Mouse (Mus musculus) bone marrow, adult 2 months (tissue): ENCODE data around the gene Kdm1b. TPM values are rescaled to one million over a fixed set of nuclear protein-coding genes. Genes with fewer than 3 reads are reported as not detected.

Source experiments
- H3K27ac ChIP-seq: fragments of 200-500 bp; 2 replicates; pipeline ENCODE4 v1.5.1; 2012; ENCODE audit warnings: low read depth, mild to moderate bottlenecking, control low read depth, inconsistent platforms, low read length; ENCODE audit not compliant: control insufficient read depth, poor library complexity, insufficient read depth
- H3K4me1 ChIP-seq: fragments of 200-500 bp; 2 replicates; pipeline ENCODE4 v1.6.1; 2011; ENCODE audit warnings: low read length; ENCODE audit not compliant: control insufficient read depth, insufficient read depth
- H3K4me3 ChIP-seq: fragments of 200-500 bp; replicated peaks from 2 replicates; pipeline ENCODE3; 2011; ENCODE audit warnings: mild to moderate bottlenecking, low read depth, low read length, control low read depth; ENCODE audit not compliant: control insufficient read depth
- CTCF ChIP-seq: fragments of 200-500 bp; IDR thresholded peaks from 2 replicates; pipeline ENCODE4 v1.5.1; 2011; ENCODE audit warnings: low read length, control low read depth; ENCODE audit not compliant: control insufficient read depth, insufficient read depth
- POLR2A ChIP-seq: fragments of 200-500 bp; IDR thresholded peaks from 2 replicates; pipeline ENCODE4 v1.6.1; 2011; ENCODE audit warnings: low read depth, mild to moderate bottlenecking, control low read depth, low read length, borderline replicate concordance; ENCODE audit not compliant: control insufficient read depth
- WGBS: fragments of 180-500 bp; shearing (Covaris S2); methylation state at CpG from one replicate; pipeline ENCODE4 v1.1.7; 2018; 5-methylcytosine and 5-hydroxymethylcytosine counted together
- polyA plus RNA-seq: library from polyadenylated mRNA; stranded (reverse); fragments of >200 nt; gene quantifications from 2 replicates; pipeline ENCODE4 v1.2.4, GENCODE M21; 2011; ENCODE audit warnings: low replicate concordance; ENCODE audit not compliant: missing spikeins, insufficient read depth, insufficient read length

Gene Kdm1b
- polyA plus RNA-seq, 1 experiment, result 8.5 TPM

- Histone ChIP-seq H3K27ac (no peak overlapping the region), H3K4me1 (no peaks in the 10 kb centered on the region; the same call in 1 of the 2 replicates), H3K4me3 (no peak overlapping the region)
- WGBS, result 81% methylated on average over 7 of the region's 7 CpGs
- TF ChIP-seq POLR2A, result no peak
- TF ChIP-seq CTCF, result no peak
These were observed 23.5 kb upstream of the Kdm1b start for GRCm38 (mm10) chr13:47019774-47020173.

GRCm38 (mm10) chr13:47020798-47021197 is 22.5 kb upstream of the Kdm1b start:
- 79% methylated on average over 7 of the region's 7 CpGs for whole genome bisulfite sequencing
- no peak overlapping the region for H3K27ac ChIP-seq
- H3K4me3 ChIP-seq, result no peak overlapping the region
- TF ChIP-seq POLR2A, result no peak
- TF ChIP-seq CTCF, result no peak
- no peaks in the 10 kb centered on the region for H3K4me1 ChIP-seq

- no peak overlapping the region for H3K4me3 ChIP-seq
- H3K27ac ChIP-seq, result no peak overlapping the region
- TF ChIP-seq CTCF (no peak), POLR2A (no peak)
- no peaks in the 10 kb centered on the region for H3K4me1 ChIP-seq
- WGBS, result 73% methylated on average over 17 of the region's 17 CpGs
These were observed 12.8 kb upstream of the Kdm1b start for GRCm38 (mm10) chr13:47030376-47031107.

- no peak for TF ChIP-seq CTCF
- H3K27ac ChIP-seq, result no peak overlapping the region
- 85% methylated on average over 4 of the region's 4 CpGs for WGBS
- H3K4me1 ChIP-seq, result no peaks in the 10 kb centered on the region
- H3K4me3 ChIP-seq, result no peak overlapping the region
These were observed 9.7 kb upstream of the Kdm1b start for GRCm38 (mm10) chr13:47033602-47034001.

GRCm38 (mm10) chr13:47037946-47038345 is 5.4 kb upstream of the Kdm1b start:
- TF ChIP-seq POLR2A (no peak), CTCF (no peak)
- Histone ChIP-seq H3K27ac (no peak overlapping the region), H3K4me1 (no peaks in the 10 kb centered on the region), H3K4me3 (no peak overlapping the region)
- WGBS, result 70% methylated on average over 6 of the region's 6 CpGs

- no peak for TF ChIP-seq POLR2A
- no peak for TF ChIP-seq CTCF
- Histone ChIP-seq H3K4me1 (no peaks in the 10 kb centered on the region), H3K4me3 (no peak overlapping the region), H3K27ac (no peak overlapping the region)
- WGBS, result 87% methylated on average over 5 of the region's 5 CpGs
These were observed 3.2 kb upstream of the Kdm1b start for GRCm38 (mm10) chr13:47040061-47040460.

GRCm38 (mm10) chr13:47042024-47042633 is 1.2 kb upstream of the Kdm1b start:
- Histone ChIP-seq H3K4me1 (no peaks in the 10 kb centered on the region), H3K27ac (no peak overlapping the region), H3K4me3 (no peak overlapping the region)
- WGBS, result 59% methylated on average over 8 of the region's 8 CpGs
- TF ChIP-seq POLR2A (no peak), CTCF (no peak)

- TF ChIP-seq CTCF (no peak), POLR2A (no peak)
- Histone ChIP-seq H3K4me3 (peak overlapping the region; percentile 71), H3K4me1 (no peaks in the 10 kb centered on the region), H3K27ac (peak overlapping the region; percentile 67)
- 2% methylated on average over 45 of the region's 45 CpGs for WGBS
These were observed 726 bp downstream of the Kdm1b start for GRCm38 (mm10) chr13:47043833-47044616.
